Mouse (Mus musculus) neural tube, embryonic 11.5 days (tissue): Measurements from ENCODE around the gene Prg3. TPM values are rescaled to one million over a fixed set of nuclear protein-coding genes. Genes with fewer than 3 reads are reported as not detected.

ENCODE experiments used
- ATAC-seq: fragments of 200-750 bp; cut with Nextera tagmentation; 2 replicates; pipeline ENCODE4 v1.8.0; 2017; ENCODE audit warnings: moderate number of reproducible peaks, mild to moderate bottlenecking, moderate TSS enrichment, moderate library complexity; ENCODE audit not compliant: insufficient read depth, low FRiP score, low TSS enrichment
- DNase-seq: peaks from one replicate; pipeline ENCODE4 v3.0.0-alpha.2; 2015; ENCODE audit warnings: low spot score
- H3K27ac ChIP-seq: fragments of 300-500 bp; sonication (generic); 2 replicates; pipeline ENCODE4 v1.5.1; 2014; ENCODE audit warnings: low read depth, mild to moderate bottlenecking, low read length
- H3K27me3 ChIP-seq: fragments of 300-500 bp; sonication (generic); 2 replicates; pipeline ENCODE4 v1.6.1; 2014; ENCODE audit warnings: mild to moderate bottlenecking, low read length, mixed read lengths; ENCODE audit not compliant: control insufficient read depth, insufficient read depth
- H3K36me3 ChIP-seq: fragments of 300-500 bp; sonication (generic); 2 replicates; pipeline ENCODE4 v1.6.1; 2014; ENCODE audit warnings: mild to moderate bottlenecking, low read length, moderate library complexity, mixed read lengths; ENCODE audit not compliant: control insufficient read depth, insufficient read depth
- H3K4me1 ChIP-seq: fragments of 300-500 bp; sonication (generic); 2 replicates; pipeline ENCODE4 v1.6.1; 2014; ENCODE audit warnings: low read length, mixed read lengths; ENCODE audit not compliant: control insufficient read depth, insufficient read depth
- H3K4me2 ChIP-seq: fragments of 300-500 bp; sonication (generic); 2 replicates; pipeline ENCODE4 v1.6.1; 2014; ENCODE audit warnings: low read depth, mild to moderate bottlenecking, moderate library complexity
- H3K4me3 ChIP-seq: fragments of 300-500 bp; sonication (generic); 2 replicates; pipeline ENCODE4 v1.5.1; 2014; ENCODE audit warnings: low read depth, low read length
- H3K9ac ChIP-seq: fragments of 300-500 bp; sonication (generic); 2 replicates; pipeline ENCODE4 v1.6.1; 2014; ENCODE audit warnings: mild to moderate bottlenecking, low read length
- H3K9me3 ChIP-seq: fragments of 300-500 bp; sonication (generic); 2 replicates; pipeline ENCODE4 v1.6.1; 2016; ENCODE audit warnings: low read length; ENCODE audit not compliant: control insufficient read depth
- WGBS: fragments of 180-500 bp; shearing (Covaris S2); extraction: QIAGEN DNeasy Blood & Tissue Kit; methylation state at CpG from one replicate; pipeline ENCODE4 v1.1.7; 2014; 5-methylcytosine and 5-hydroxymethylcytosine counted together
- polyA plus RNA-seq: library from polyadenylated mRNA; unstranded; fragments of >200 nt; fragmentation: Nextera tagmentation; extraction: Ambion mirVana; gene quantifications from 2 replicates; pipeline ENCODE4 v1.2.1, GENCODE M21; 2014

The Prg3 gene
- polyA plus RNA-seq, 1 experiment from 2014 or later, result not detected

DNA sequence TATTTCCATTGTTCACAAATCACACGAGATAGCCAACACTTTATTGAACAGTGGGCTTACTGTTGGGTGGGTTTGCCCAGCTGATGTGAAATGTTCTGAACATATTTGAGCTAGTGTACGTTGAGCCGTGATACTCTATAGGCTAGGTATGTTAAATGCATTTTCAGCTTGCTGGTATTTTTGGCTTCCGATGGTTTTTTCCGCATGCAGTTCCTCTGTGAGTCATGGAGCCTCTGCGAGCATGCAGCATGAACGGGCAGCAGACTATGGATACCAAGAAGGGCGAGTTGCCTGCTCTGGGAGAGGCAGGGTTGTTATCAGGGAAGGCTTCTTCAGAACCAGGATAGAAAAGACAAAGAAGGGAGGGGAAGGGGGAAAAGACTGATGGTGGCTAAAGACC is 37.0 kb upstream of the Prg3 start:
- no peak overlapping the region for H3K4me2 ChIP-seq
- H3K9me3 ChIP-seq, result no peaks in the 10 kb centered on the region
- no peaks in the 10 kb centered on the region for H3K4me1 ChIP-seq
- no peak overlapping the region for H3K4me3 ChIP-seq
- WGBS, result 93% methylated on average over 8 of the region's 8 CpGs
- no peak for ATAC-seq
- H3K36me3 ChIP-seq, result no peaks in the 10 kb centered on the region
- no peaks in the 10 kb centered on the region for H3K27me3 ChIP-seq
- no peak overlapping the region for H3K9ac ChIP-seq
- DNase-seq, result no peak
- no peak overlapping the region for H3K27ac ChIP-seq

DNA sequence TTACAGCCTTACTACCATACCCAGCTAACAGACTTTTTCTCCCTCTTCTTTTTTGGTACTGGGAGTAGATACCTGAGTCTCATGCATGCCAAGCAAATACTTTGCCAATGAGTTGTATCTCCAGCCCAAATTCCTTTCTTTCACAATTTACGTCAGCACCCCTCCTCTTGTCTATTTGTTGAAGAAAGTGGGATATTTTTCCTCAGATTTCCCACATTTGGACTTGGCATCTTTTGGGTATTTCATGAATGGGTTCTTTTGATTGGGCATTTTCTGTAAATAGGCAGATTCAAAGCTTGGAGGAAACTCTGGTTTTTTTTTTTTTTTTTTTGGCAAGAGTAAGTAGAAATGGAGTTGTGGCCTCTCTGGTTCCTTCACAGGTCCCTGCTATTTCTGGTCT is 35.8 kb upstream of the Prg3 start:
- no peak overlapping the region for H3K27ac ChIP-seq
- H3K9me3 ChIP-seq, result no peaks in the 10 kb centered on the region
- DNase-seq (no peak), ATAC-seq (no peak)
- H3K4me1 ChIP-seq, result no peaks in the 10 kb centered on the region
- no peak overlapping the region for H3K9ac ChIP-seq
- H3K36me3 ChIP-seq, result no peaks in the 10 kb centered on the region
- H3K4me2 ChIP-seq, result no peak overlapping the region
- H3K4me3 ChIP-seq, result no peak overlapping the region
- H3K27me3 ChIP-seq, result no peaks in the 10 kb centered on the region
- 87% methylated on average over 1 of the region's 1 CpGs for WGBS

DNA sequence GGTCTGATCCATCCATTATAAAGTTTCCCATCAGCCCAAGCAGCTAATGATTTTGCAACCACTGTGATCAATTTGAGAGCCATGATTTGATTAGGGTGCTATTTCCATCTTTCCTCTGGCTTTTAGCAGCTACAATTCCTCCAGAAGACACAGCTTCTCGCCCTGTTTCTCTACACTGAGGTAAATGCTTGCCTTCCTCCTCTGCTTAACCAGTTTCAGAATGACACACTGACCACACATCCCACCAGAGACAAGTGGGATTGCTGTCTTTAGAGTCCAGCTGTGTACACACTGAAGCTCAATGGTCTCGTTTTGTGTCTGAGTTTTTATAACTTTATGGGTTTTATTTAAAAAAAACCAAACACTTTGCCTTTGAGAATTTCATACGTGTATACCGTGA is 35.3 kb upstream of the Prg3 start:
- WGBS, result 84% methylated on average over 4 of the region's 4 CpGs
- Histone ChIP-seq H3K27me3 (no peaks in the 10 kb centered on the region), H3K9me3 (no peaks in the 10 kb centered on the region), H3K27ac (no peak overlapping the region), H3K4me1 (no peaks in the 10 kb centered on the region), H3K4me3 (no peak overlapping the region), H3K9ac (no peak overlapping the region), H3K36me3 (no peaks in the 10 kb centered on the region), H3K4me2 (no peak overlapping the region)
- ATAC-seq, result no peak
- DNase-seq, result no peak

DNA sequence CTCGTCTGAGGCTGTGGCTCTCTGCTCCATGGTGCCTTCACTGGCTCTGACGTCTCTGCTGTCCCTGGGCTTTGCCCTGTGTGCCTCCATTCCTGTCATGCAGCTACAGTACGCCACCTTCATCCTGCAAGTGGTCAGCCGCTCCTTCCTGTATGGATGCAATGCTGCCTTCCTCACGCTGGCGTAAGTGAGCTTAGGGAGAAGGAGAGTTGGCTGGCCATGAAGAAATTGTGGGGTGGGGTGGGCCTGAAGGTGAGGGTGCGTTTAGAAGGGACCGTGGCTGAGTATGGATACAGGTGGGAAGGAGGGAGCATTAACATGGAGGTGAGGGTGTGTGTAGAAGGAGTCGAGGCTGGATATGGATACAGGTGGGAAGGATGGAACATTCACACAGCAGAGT is 32.6 kb upstream of the Prg3 start:
- Histone ChIP-seq H3K4me3 (no peak overlapping the region), H3K27ac (no peak overlapping the region), H3K4me2 (no peak overlapping the region), H3K9ac (no peak overlapping the region), H3K27me3 (no peaks in the 10 kb centered on the region), H3K36me3 (no peaks in the 10 kb centered on the region), H3K9me3 (no peaks in the 10 kb centered on the region), H3K4me1 (no peaks in the 10 kb centered on the region)
- WGBS, result 88% methylated on average over 9 of the region's 9 CpGs
- DNase-seq (no peak), ATAC-seq (no peak)

DNA sequence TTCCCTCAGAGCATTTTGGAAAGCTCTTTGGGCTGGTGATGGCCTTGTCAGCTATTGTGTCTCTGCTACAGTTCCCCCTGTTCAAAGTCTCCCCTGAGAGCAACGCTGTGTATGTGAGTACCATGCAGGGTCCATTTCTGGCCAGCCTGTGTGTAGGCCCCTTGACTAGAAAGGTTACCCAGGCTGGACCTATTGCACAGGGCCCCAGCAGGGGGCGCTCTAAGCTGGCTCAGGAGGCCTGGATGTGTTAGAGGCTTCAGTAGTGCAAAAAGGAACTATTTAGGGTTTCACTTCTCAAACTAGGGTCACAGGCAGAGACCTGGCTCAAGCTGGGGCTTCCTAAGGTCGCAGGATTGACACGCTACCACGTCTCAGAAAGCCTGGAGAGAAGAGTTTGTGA is 31.7 kb upstream of the Prg3 start:
- Histone ChIP-seq H3K9me3 (no peaks in the 10 kb centered on the region), H3K27ac (no peak overlapping the region), H3K36me3 (no peaks in the 10 kb centered on the region), H3K4me1 (no peaks in the 10 kb centered on the region), H3K4me2 (no peak overlapping the region), H3K4me3 (no peak overlapping the region), H3K27me3 (no peaks in the 10 kb centered on the region), H3K9ac (no peak overlapping the region)
- ATAC-seq (peak; percentile 65), DNase-seq (peak; percentile 61)
- 61% methylated on average over 5 of the region's 5 CpGs for WGBS

DNA sequence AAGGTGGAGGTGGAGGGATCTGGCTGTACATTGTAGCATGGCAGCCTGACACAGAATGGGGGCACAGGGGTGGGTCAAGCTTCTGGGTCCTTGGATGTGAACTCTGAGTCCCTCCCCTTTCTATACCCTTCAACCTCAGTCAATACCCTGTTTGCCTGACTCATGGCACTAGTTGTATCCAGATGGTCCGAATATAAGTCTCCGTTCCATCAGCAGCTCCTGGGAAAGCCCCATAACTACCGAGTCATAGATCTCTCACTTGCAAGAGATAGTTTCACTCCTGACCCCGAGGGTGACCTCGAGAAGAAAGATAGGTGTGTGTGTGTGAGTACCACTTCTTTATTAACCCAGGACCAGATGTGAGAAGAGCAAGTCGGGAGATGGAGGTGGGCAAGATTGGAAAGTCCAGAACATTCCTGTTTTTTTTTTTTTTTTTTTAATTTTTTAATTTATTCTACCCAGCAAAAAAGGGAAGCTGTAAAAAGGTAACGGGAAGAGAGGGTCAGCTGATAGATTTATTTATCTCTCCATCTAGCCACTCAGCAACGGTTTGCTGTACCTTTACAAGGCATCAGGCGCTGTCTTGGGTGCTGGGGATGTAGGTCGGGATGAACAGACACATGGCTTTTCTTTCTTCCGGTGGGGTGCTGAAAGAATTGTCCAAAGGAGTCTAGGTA is 29.3 kb upstream of the Prg3 start:
- no peak for ATAC-seq
- 88% methylated on average over 11 of the region's 11 CpGs for WGBS
- H3K36me3 ChIP-seq, result no peaks in the 10 kb centered on the region
- H3K27ac ChIP-seq, result no peak overlapping the region
- no peaks in the 10 kb centered on the region for H3K9me3 ChIP-seq
- no peak overlapping the region for H3K4me3 ChIP-seq
- no peak for DNase-seq
- no peak overlapping the region for H3K9ac ChIP-seq
- H3K27me3 ChIP-seq, result no peaks in the 10 kb centered on the region
- no peak overlapping the region for H3K4me2 ChIP-seq
- no peaks in the 10 kb centered on the region for H3K4me1 ChIP-seq

DNA sequence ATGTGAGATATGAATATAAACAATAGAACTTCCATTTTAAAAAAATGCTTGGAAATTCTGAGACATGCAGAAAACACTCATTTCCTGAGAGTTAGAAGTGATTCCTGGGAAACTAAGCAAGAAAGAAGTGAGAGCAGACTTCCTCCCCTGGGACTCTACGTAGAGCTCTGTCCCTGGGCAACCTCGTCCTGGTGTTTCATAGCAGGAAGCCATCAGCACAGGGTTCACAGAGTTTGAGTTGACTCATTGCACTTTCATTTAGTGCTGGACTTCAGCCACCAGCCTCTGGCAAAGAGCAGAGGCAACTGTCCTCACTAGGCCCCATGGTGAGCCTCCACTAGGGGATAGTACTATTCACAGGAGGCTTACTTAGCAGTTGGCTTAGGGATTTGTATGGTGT is 26.7 kb upstream of the Prg3 start:
- H3K9ac ChIP-seq, result no peak overlapping the region
- no peaks in the 10 kb centered on the region for H3K27me3 ChIP-seq
- no peaks in the 10 kb centered on the region for H3K4me1 ChIP-seq
- no peak for DNase-seq
- H3K9me3 ChIP-seq, result no peaks in the 10 kb centered on the region
- no peak overlapping the region for H3K4me3 ChIP-seq
- ATAC-seq, result no peak
- H3K36me3 ChIP-seq, result no peaks in the 10 kb centered on the region
- H3K27ac ChIP-seq, result no peak overlapping the region
- 88% methylated on average over 2 of the region's 2 CpGs for WGBS
- no peak overlapping the region for H3K4me2 ChIP-seq

DNA sequence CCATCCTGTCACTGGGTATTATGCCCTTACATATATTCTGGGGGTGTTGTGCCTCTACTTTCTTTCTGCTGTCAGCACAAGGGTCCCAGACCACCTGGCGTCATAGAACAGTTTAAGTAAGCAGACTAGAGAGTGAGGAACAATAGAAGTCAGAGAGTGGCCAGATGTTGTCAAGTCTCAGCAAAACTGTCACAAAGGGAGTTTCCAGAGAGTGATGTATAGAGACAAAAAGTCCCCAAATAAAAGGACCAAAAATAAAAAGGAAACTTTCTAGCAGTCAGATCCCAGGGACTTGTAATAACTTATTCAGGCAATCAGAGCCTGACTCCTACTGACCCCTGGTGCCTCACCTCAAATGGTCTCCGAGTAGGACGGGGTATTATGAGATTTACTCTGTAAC is 26.1 kb upstream of the Prg3 start:
- Histone ChIP-seq H3K27me3 (no peaks in the 10 kb centered on the region), H3K9me3 (no peaks in the 10 kb centered on the region), H3K9ac (no peak overlapping the region), H3K36me3 (no peaks in the 10 kb centered on the region), H3K27ac (no peak overlapping the region), H3K4me3 (no peak overlapping the region), H3K4me1 (no peaks in the 10 kb centered on the region), H3K4me2 (no peak overlapping the region)
- no peak for DNase-seq
- ATAC-seq, result no peak
- WGBS, result 76% methylated on average over 3 of the region's 3 CpGs

DNA sequence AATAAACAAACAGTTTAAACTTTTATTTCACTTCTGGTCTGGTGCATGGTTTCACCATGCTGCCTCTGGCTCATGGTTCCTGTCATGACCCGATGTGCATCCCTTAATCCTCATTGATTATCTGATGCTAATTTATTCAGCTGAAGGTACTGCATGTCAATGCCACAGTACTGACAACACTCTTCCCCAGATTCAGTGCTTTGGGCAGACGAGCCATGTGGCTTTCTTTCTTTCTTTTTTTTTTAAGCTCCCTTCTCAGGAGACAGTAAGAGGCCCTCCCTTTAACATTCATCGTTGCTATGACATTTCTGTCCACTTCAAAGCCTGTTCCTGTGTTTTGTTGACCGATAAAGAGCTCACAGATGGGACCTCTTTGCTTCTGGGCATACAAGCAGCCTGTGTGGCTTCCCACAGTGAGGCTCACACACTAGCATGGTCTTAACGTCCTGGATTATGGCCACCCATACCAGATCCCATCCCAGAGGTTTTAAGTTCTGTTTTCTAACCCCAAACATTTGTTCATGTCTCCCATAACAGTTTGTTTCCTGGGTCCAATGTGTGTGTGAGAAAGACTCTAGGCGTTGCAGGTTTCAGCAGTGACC is 25.0 kb upstream of the Prg3 start:
- Histone ChIP-seq H3K27ac (no peak overlapping the region), H3K4me3 (no peak overlapping the region), H3K9me3 (no peaks in the 10 kb centered on the region), H3K4me2 (no peak overlapping the region), H3K36me3 (no peaks in the 10 kb centered on the region), H3K4me1 (no peaks in the 10 kb centered on the region), H3K27me3 (no peaks in the 10 kb centered on the region), H3K9ac (no peak overlapping the region)
- ATAC-seq (no peak), DNase-seq (no peak)
- WGBS, result 42% methylated on average over 6 of the region's 6 CpGs
